Mouse (Mus musculus): ENCODE measurements around the gene Dusp3. TPM values are rescaled to one million over a fixed set of nuclear protein-coding genes. Genes with fewer than 3 reads are reported as not detected.
A peak's percentile ranks its signal among the peaks of the same experiment; 100 is the strongest.

The Dusp3 gene
- polyA plus RNA-seq, 1 experiment from 2014 or later = 15.3 TPM

DNA sequence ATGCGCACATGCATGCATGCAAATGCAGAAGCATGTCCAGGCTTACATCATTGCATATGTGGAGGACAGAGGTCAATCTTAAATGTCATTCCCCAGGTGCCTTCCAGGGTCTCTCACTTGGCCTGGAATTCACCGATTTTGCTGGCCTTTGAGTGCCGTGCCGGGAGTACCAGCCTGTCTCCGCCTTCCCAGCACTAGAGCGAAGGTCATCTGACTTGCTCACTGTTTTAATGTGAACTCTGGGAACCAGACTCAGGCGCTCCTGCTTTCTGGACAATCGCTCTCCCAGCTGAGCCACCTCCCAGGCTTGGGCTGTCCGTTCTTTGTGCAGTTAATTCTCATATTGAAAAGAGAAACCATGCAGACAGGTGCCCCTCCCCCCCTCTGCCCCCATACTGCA lies 19.5 kb upstream of the Dusp3 start:
- no peak for DNase-seq (ENCODE audit: low spot score)
- H3K4me1 ChIP-seq (ENCODE audit: control insufficient read depth, insufficient read depth, low read length) = no peaks in the 10 kb centered on the region; the same call in 1 of the 2 replicates
- H3K4me2 ChIP-seq (ENCODE audit: low read depth) = no peak overlapping the region
- H3K36me3 ChIP-seq (ENCODE audit: control insufficient read depth, insufficient read depth, low read length) = peaks cover 6% of the 10 kb centered on the region
- no peak overlapping the region for H3K27ac ChIP-seq (ENCODE audit: low read depth, low read length)
- no peak overlapping the region for H3K9ac ChIP-seq (ENCODE audit: low read length)
- no peaks in the 10 kb centered on the region for H3K9me3 ChIP-seq (ENCODE audit: control insufficient read depth, low read length)
- H3K27me3 ChIP-seq (ENCODE audit: control insufficient read depth, insufficient read depth, low read length) = no peaks in the 10 kb centered on the region
- 65% methylated on average over 9 of the region's 9 CpGs for whole genome bisulfite sequencing
- ATAC-seq (ENCODE audit: insufficient read depth, low FRiP score, low TSS enrichment) = no peak
- H3K4me3 ChIP-seq (ENCODE audit: low read depth, low read length) = no peak overlapping the region

DNA sequence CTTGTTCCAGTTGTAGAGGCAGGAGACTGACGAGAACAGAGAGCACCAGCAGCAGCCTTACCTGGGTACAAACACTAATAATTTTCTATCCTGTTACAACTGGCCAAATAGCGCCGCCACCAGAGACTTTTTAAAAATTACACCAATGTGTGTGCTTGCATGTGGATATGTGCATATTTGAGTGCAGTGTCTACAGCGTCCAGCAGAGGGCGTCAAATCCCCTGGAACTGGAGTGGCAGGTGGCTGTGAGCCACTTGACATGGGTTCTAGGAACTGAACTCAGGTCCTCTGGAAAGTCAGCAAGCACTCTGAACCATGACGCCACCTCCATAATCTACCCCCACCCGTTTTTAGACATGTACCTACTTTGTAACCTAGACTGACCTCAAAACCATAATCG lies 17.4 kb upstream of the Dusp3 start:
- ATAC-seq (ENCODE audit: insufficient read depth, low FRiP score, low TSS enrichment) (no peak), DNase-seq (ENCODE audit: low spot score) (peak; percentile 34)
- Histone ChIP-seq H3K9me3 (ENCODE audit: control insufficient read depth, low read length) (no peaks in the 10 kb centered on the region), H3K4me2 (ENCODE audit: low read depth) (no peak overlapping the region), H3K27me3 (ENCODE audit: control insufficient read depth, insufficient read depth, low read length) (no peaks in the 10 kb centered on the region), H3K4me1 (ENCODE audit: control insufficient read depth, insufficient read depth, low read length) (no peaks in the 10 kb centered on the region), H3K9ac (ENCODE audit: low read length) (no peak overlapping the region), H3K4me3 (ENCODE audit: low read depth, low read length) (no peak overlapping the region), H3K27ac (ENCODE audit: low read depth, low read length) (no peak overlapping the region), H3K36me3 (ENCODE audit: control insufficient read depth, insufficient read depth, low read length) (peaks cover 6% of the 10 kb centered on the region)
- 93% methylated on average over 8 of the region's 8 CpGs for WGBS

DNA sequence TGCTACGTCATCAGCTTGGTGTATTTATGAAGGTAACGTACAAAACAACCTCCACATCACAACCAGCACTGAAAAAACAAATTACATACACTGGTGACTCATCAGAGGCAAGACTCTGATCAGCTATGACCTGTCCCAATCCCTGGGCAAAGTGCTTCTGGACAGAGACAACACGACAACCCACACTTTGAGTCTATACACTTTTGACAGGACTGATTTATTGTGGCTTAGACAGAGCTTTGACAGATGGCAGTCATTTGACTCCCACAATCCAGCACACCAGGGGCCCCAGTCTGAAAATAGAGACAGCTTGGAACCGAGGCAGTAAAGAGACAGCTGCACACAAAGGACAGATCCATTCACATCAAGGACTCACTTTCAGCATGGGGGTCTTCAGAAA lies 12.7 kb upstream of the Dusp3 start:
- no peaks in the 10 kb centered on the region for H3K4me1 ChIP-seq (ENCODE audit: control insufficient read depth, insufficient read depth, low read length)
- H3K36me3 ChIP-seq (ENCODE audit: control insufficient read depth, insufficient read depth, low read length) = peaks cover 6% of the 10 kb centered on the region
- no peak overlapping the region for H3K4me3 ChIP-seq (ENCODE audit: low read depth, low read length)
- no peak overlapping the region for H3K27ac ChIP-seq (ENCODE audit: low read depth, low read length)
- no peak overlapping the region for H3K9ac ChIP-seq (ENCODE audit: low read length)
- ATAC-seq (ENCODE audit: insufficient read depth, low FRiP score, low TSS enrichment) = no peak
- no peaks in the 10 kb centered on the region for H3K9me3 ChIP-seq (ENCODE audit: control insufficient read depth, low read length)
- WGBS = 46% methylated on average over 4 of the region's 4 CpGs
- peak; percentile 23 for DNase-seq (ENCODE audit: low spot score)
- no peaks in the 10 kb centered on the region for H3K27me3 ChIP-seq (ENCODE audit: control insufficient read depth, insufficient read depth, low read length)
- no peak overlapping the region for H3K4me2 ChIP-seq (ENCODE audit: low read depth)

DNA sequence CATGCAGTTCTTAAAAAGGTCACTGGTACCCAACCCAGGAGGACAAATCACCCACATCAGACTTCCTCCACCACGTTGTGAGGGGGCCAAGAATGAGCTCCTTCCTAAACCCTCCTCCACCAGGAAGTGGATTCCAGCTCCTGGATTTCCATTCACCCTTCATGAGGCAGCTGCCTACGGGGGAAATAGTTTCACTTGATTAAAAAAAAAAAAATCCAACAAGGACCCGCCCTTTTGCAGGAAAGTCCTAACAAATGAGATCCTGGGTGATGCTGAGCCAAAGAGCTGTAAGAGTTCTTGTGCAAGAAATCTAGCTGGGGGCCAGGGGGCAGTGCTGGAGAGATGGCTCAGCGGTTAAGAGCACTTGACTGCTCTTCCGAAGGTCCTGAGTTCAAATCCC lies 11.4 kb upstream of the Dusp3 start:
- no peak overlapping the region for H3K9ac ChIP-seq (ENCODE audit: low read length)
- peaks cover 3% of the 10 kb centered on the region; the same call in 1 of the 2 replicates for H3K36me3 ChIP-seq (ENCODE audit: control insufficient read depth, insufficient read depth, low read length)
- no peaks in the 10 kb centered on the region for H3K9me3 ChIP-seq (ENCODE audit: control insufficient read depth, low read length)
- H3K4me2 ChIP-seq (ENCODE audit: low read depth) = no peak overlapping the region
- 67% methylated on average over 5 of the region's 5 CpGs for WGBS
- no peak for ATAC-seq (ENCODE audit: insufficient read depth, low FRiP score, low TSS enrichment)
- DNase-seq (ENCODE audit: low spot score) = no peak
- H3K4me1 ChIP-seq (ENCODE audit: control insufficient read depth, insufficient read depth, low read length) = no peaks in the 10 kb centered on the region
- no peak overlapping the region for H3K4me3 ChIP-seq (ENCODE audit: low read depth, low read length)
- no peaks in the 10 kb centered on the region for H3K27me3 ChIP-seq (ENCODE audit: control insufficient read depth, insufficient read depth, low read length)
- no peak overlapping the region for H3K27ac ChIP-seq (ENCODE audit: low read depth, low read length)

DNA sequence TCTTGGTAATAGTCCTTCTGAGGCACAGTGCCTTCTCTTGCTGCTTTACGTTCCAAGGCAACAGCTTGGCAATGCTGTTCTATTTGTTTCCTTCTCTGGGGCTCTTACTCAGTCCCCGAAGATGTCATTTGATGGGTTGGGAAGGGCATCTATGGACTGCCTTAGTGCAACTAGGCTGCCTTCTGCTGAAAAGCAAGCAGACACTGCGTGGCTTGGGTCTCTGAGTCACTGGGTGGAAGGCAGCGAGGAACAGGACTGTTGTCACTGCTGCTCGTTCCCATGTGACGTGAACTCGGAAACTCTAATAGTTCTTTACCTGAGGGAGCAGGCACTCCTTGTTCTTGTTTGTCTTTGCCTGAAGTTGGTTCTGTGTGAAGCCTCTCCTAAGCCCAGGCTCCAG lies 9.1 kb upstream of the Dusp3 start:
- Histone ChIP-seq H3K4me3 (ENCODE audit: low read depth, low read length) (no peak overlapping the region), H3K9ac (ENCODE audit: low read length) (no peak overlapping the region), H3K4me2 (ENCODE audit: low read depth) (no peak overlapping the region), H3K27ac (ENCODE audit: low read depth, low read length) (no peak overlapping the region), H3K9me3 (ENCODE audit: control insufficient read depth, low read length) (no peaks in the 10 kb centered on the region), H3K36me3 (ENCODE audit: control insufficient read depth, insufficient read depth, low read length) (no peaks in the 10 kb centered on the region), H3K27me3 (ENCODE audit: control insufficient read depth, insufficient read depth, low read length) (no peaks in the 10 kb centered on the region), H3K4me1 (ENCODE audit: control insufficient read depth, insufficient read depth, low read length) (no peaks in the 10 kb centered on the region)
- no peak for ATAC-seq (ENCODE audit: insufficient read depth, low FRiP score, low TSS enrichment)
- no peak for DNase-seq (ENCODE audit: low spot score)
- 92% methylated on average over 7 of the region's 7 CpGs for WGBS

DNA sequence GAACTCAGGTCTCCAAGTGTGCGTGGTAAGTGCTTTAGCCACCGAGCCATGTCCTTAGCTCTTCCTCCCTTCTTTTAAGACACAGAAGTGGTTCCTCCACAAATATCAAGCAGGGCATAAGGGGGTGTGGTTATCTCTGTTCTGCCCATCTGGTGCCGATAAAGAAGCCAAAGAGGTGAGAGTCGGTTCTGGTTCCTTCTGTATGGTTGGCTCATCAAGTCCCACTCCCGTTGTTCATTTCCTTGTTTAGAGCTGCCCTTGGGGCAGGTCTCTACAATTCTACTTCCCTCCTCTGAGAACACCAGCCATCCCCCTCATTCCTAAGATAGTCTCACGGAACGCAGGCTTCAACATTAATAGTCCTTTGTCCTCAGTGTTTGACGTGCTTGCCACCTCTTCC lies 7.3 kb upstream of the Dusp3 start:
- WGBS = 85% methylated on average over 8 of the region's 8 CpGs
- no peak overlapping the region for H3K4me2 ChIP-seq (ENCODE audit: low read depth)

DNA sequence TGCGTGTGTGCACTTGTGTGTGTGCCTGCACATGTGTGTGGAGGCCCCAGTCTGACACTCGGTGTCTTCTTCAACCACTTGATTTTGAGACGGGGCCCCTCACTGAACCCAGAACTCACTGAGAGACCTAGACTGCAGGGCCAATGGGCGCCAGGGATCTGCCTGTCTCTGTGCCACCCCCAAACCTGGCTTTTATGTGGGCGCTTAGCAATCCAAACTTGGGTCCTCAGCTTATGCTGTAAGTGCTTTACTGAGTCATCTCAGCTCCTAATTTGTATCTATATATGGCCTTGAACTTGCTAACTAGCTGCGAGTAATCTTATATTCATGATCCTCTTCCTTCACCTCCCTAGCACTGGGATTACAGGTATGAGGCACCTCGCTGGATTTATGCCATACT lies 5.6 kb upstream of the Dusp3 start:
- Histone ChIP-seq H3K27me3 (ENCODE audit: control insufficient read depth, insufficient read depth, low read length) (no peaks in the 10 kb centered on the region), H3K9me3 (ENCODE audit: control insufficient read depth, low read length) (no peaks in the 10 kb centered on the region), H3K4me2 (ENCODE audit: low read depth) (no peak overlapping the region), H3K9ac (ENCODE audit: low read length) (no peak overlapping the region), H3K36me3 (ENCODE audit: control insufficient read depth, insufficient read depth, low read length) (no peaks in the 10 kb centered on the region), H3K27ac (ENCODE audit: low read depth, low read length) (no peak overlapping the region), H3K4me3 (ENCODE audit: low read depth, low read length) (no peak overlapping the region), H3K4me1 (ENCODE audit: control insufficient read depth, insufficient read depth, low read length) (no peaks in the 10 kb centered on the region)
- no peak for DNase-seq (ENCODE audit: low spot score)
- WGBS = 89% methylated on average over 7 of the region's 7 CpGs
- ATAC-seq (ENCODE audit: insufficient read depth, low FRiP score, low TSS enrichment) = no peak

More for the DNA sequence above, 7.3 kb upstream of the Dusp3 start:
- Histone ChIP-seq H3K9ac (ENCODE audit: low read length) (no peak overlapping the region), H3K9me3 (ENCODE audit: control insufficient read depth, low read length) (no peaks in the 10 kb centered on the region), H3K36me3 (ENCODE audit: control insufficient read depth, insufficient read depth, low read length) (no peaks in the 10 kb centered on the region), H3K27ac (ENCODE audit: low read depth, low read length) (no peak overlapping the region), H3K27me3 (ENCODE audit: control insufficient read depth, insufficient read depth, low read length) (no peaks in the 10 kb centered on the region), H3K4me3 (ENCODE audit: low read depth, low read length) (no peak overlapping the region), H3K4me1 (ENCODE audit: control insufficient read depth, insufficient read depth, low read length) (no peaks in the 10 kb centered on the region)
- DNase-seq (ENCODE audit: low spot score) (no peak), ATAC-seq (ENCODE audit: insufficient read depth, low FRiP score, low TSS enrichment) (no peak)

DNA sequence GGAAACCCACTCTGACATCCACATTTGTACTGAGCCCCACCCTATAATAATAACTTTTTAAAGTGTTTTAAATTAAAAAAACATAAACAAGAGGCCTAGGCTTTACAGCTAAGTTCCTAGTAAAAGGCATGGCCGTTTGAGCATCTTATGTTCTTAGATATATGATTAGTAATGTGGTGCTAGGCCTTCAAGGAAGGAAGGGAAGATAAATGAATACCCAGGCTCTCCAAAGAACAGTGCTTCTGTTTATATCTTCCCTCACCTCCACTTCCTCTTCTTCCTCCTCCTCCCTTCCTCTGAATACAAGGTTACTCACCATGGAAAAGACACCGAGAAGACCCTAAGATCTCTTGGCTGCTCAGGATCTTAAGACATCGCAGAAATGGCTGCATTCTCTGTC lies 5.0 kb upstream of the Dusp3 start:
- Histone ChIP-seq H3K36me3 (ENCODE audit: control insufficient read depth, insufficient read depth, low read length) (no peaks in the 10 kb centered on the region), H3K9me3 (ENCODE audit: control insufficient read depth, low read length) (no peaks in the 10 kb centered on the region), H3K4me1 (ENCODE audit: control insufficient read depth, insufficient read depth, low read length) (no peaks in the 10 kb centered on the region), H3K4me2 (ENCODE audit: low read depth) (no peak overlapping the region), H3K27ac (ENCODE audit: low read depth, low read length) (no peak overlapping the region), H3K27me3 (ENCODE audit: control insufficient read depth, insufficient read depth, low read length) (no peaks in the 10 kb centered on the region), H3K4me3 (ENCODE audit: low read depth, low read length) (no peak overlapping the region), H3K9ac (ENCODE audit: low read length) (no peak overlapping the region)
- 89% methylated on average over 3 of the region's 3 CpGs for WGBS
- ATAC-seq (ENCODE audit: insufficient read depth, low FRiP score, low TSS enrichment) (no peak), DNase-seq (ENCODE audit: low spot score) (no peak)

DNA sequence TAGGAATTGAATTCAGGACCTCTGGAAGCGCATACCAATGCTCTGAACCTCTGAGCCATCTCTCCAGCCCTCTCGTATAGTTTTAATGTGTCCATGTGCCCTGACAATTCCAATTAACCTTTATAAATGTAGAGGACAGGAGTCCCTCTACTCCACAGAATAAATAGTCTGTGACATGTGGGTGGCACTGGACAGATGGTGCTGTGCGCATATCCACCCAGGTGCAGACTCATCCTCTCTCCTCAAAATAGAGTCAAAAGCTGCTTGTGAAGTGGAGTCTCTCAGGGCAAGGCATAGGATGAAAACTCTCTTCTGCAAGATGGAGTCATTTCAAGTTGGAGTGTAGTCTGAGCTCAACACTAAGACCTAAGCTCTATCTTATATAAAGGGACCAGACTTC lies 3.4 kb upstream of the Dusp3 start:
- Histone ChIP-seq H3K9ac (ENCODE audit: low read length) (no peak overlapping the region), H3K4me1 (ENCODE audit: control insufficient read depth, insufficient read depth, low read length) (no peaks in the 10 kb centered on the region), H3K36me3 (ENCODE audit: control insufficient read depth, insufficient read depth, low read length) (no peaks in the 10 kb centered on the region), H3K4me2 (ENCODE audit: low read depth) (no peak overlapping the region), H3K4me3 (ENCODE audit: low read depth, low read length) (no peak overlapping the region), H3K27ac (ENCODE audit: low read depth, low read length) (no peak overlapping the region), H3K27me3 (ENCODE audit: control insufficient read depth, insufficient read depth, low read length) (no peaks in the 10 kb centered on the region), H3K9me3 (ENCODE audit: control insufficient read depth, low read length) (no peaks in the 10 kb centered on the region)
- no peak for DNase-seq (ENCODE audit: low spot score)
- 85% methylated on average over 3 of the region's 3 CpGs for WGBS
- no peak for ATAC-seq (ENCODE audit: insufficient read depth, low FRiP score, low TSS enrichment)
